Mouse (Mus musculus) limb, embryonic 12.5 days (tissue): ENCODE data around the gene Timeless. TPM values are rescaled to one million over a fixed set of nuclear protein-coding genes. Genes with fewer than 3 reads are reported as not detected.
A peak's percentile ranks its signal among the peaks of the same experiment; 100 is the strongest.
"Not testable (repeated sequence)": the region's sequence is repeated elsewhere in the genome, so short reads cannot be mapped to it uniquely, and the experiment has no call there.

ENCODE experiments used
- ATAC-seq: fragments of 200-750 bp; cut with Nextera tagmentation; 2 replicates; pipeline ENCODE4 v1.8.0; 2017; ENCODE audit warnings: low read depth, moderate TSS enrichment; ENCODE audit not compliant: insufficient number of reproducible peaks, insufficient read depth, low FRiP score, low TSS enrichment
- H3K27ac ChIP-seq: fragments of 300-500 bp; sonication (generic); 2 replicates; pipeline ENCODE4 v1.5.1; 2016; ENCODE audit warnings: mild to moderate bottlenecking, moderate library complexity
- H3K27me3 ChIP-seq: fragments of 300-500 bp; sonication (generic); 2 replicates; pipeline ENCODE4 v1.6.1; 2016; ENCODE audit warnings: mild to moderate bottlenecking, moderate library complexity
- H3K36me3 ChIP-seq: fragments of 300-500 bp; sonication (generic); 2 replicates; pipeline ENCODE4 v1.6.1; 2016; ENCODE audit warnings: mild to moderate bottlenecking, moderate library complexity
- H3K4me1 ChIP-seq: fragments of 300-500 bp; sonication (generic); replicated peaks from 2 replicates; pipeline ENCODE4 v1.6.1; 2016
- H3K4me2 ChIP-seq: fragments of 300-500 bp; sonication (generic); 2 replicates; pipeline ENCODE4 v1.6.1; 2016; ENCODE audit warnings: mild to moderate bottlenecking, moderate library complexity
- H3K4me3 ChIP-seq: fragments of 300-500 bp; sonication (generic); replicated peaks from 2 replicates; pipeline ENCODE4 v1.5.1; 2016; ENCODE audit warnings: mild to moderate bottlenecking
- H3K9ac ChIP-seq: fragments of 300-500 bp; sonication (generic); replicated peaks from 2 replicates; pipeline ENCODE4 v1.6.1; 2016; ENCODE audit warnings: mild to moderate bottlenecking, moderate library complexity
- H3K9me3 ChIP-seq: fragments of 300-500 bp; sonication (generic); 2 replicates; pipeline ENCODE4 v1.6.1; 2016; ENCODE audit warnings: mild to moderate bottlenecking, moderate library complexity
- WGBS: fragments of 180-500 bp; shearing (Covaris S2); methylation state at CpG from one replicate; pipeline ENCODE4 v1.1.7; 2016; 5-methylcytosine and 5-hydroxymethylcytosine counted together
- polyA plus RNA-seq: library from polyadenylated mRNA; unstranded; fragments of >200 nt; fragmentation: Nextera tagmentation; extraction: Ambion mirVana; gene quantifications from 2 replicates; pipeline ENCODE4 v1.2.1, GENCODE M21; 2016

The Timeless gene
- polyA plus RNA-seq, 1 experiment from 2014 or later: 108 TPM

DNA sequence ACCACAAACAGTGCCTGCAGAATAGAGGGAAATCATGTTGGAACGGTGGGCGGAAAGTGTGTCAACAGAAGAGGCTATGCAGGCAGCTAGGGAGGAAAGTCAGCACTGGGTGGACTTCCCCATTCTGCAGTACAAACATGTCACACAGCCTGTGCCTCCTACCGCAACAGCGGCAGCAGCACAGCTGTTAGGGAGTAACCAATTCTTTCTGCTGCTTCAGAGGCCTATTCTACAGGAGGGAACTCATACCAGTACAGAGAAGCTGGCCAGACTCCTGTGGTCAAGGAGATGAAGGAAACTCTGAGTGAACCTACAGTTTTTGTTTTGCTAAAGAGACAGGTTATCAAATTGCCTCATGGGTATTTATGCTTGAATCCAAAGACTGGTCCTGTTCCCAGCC is 27.1 kb downstream of the Timeless start:
- Histone ChIP-seq H3K4me2 (no peak overlapping the region), H3K27me3 (no peaks in the 10 kb centered on the region), H3K9me3 (no peaks in the 10 kb centered on the region), H3K4me1 (no peaks in the 10 kb centered on the region), H3K4me3 (no peak overlapping the region), H3K9ac (no peak overlapping the region), H3K27ac (no peak overlapping the region), H3K36me3 (peaks cover 5% of the 10 kb centered on the region; the same call in 1 of the 2 replicates)
- no peak for ATAC-seq
- WGBS: 83% methylated on average over 4 of the region's 4 CpGs

GRCm38 (mm10) chr10:128259946-128260345 is 28.1 kb downstream of the Timeless start:
- Histone ChIP-seq H3K9me3 (no peaks in the 10 kb centered on the region), H3K9ac (no peak overlapping the region), H3K4me1 (no peaks in the 10 kb centered on the region), H3K27ac (no peak overlapping the region), H3K4me2 (no peak overlapping the region), H3K4me3 (no peak overlapping the region), H3K27me3 (no peaks in the 10 kb centered on the region), H3K36me3 (no peaks in the 10 kb centered on the region)
- 88% methylated on average over 5 of the region's 5 CpGs for WGBS
- ATAC-seq: no peak

DNA sequence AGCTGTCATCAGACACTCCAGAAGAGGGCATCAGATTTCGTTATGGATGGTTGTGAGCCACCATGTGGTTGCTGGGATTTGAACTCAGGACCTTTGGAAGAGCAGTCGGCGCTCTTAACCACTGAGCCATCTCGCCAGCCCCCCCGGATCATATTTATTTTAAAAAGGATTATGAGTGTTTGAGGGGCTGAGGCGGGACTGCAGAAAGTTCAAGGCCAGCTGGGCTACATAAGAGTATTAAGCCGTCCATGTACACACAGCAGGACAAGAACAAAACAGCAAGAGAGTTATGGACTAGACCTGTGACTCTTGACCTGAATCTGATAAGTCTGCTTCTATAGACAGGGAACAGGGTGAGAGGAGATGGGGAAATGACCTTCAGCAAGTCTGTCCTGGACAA is 28.5 kb downstream of the Timeless start:
- H3K9ac ChIP-seq, H3K27me3 ChIP-seq, ATAC-seq, H3K27ac ChIP-seq, H3K4me2 ChIP-seq, H3K4me3 ChIP-seq, H3K9me3 ChIP-seq, H3K4me1 ChIP-seq, H3K36me3 ChIP-seq: not testable (repeated sequence)
- 83% methylated on average over 7 of the region's 7 CpGs for WGBS

- H3K4me2 ChIP-seq: no peak overlapping the region
- H3K4me1 ChIP-seq: no peaks in the 10 kb centered on the region
- no peak for ATAC-seq
- H3K9me3 ChIP-seq: no peaks in the 10 kb centered on the region
- no peaks in the 10 kb centered on the region for H3K36me3 ChIP-seq
- WGBS: 81% methylated on average over 22 of the region's 22 CpGs
- no peak overlapping the region for H3K27ac ChIP-seq
- no peak overlapping the region for H3K9ac ChIP-seq
- H3K4me3 ChIP-seq: no peak overlapping the region
- H3K27me3 ChIP-seq: no peaks in the 10 kb centered on the region
These were observed 30.4 kb downstream of the Timeless start for GRCm38 (mm10) chr10:128262300-128262699.

GRCm38 (mm10) chr10:128263393-128264310 is 31.8 kb downstream of the Timeless start:
- Histone ChIP-seq H3K27me3 (no peaks in the 10 kb centered on the region), H3K4me1 (no peaks in the 10 kb centered on the region), H3K27ac (no peak overlapping the region), H3K9me3 (no peaks in the 10 kb centered on the region), H3K36me3 (no peaks in the 10 kb centered on the region), H3K4me3 (no peak overlapping the region), H3K9ac (no peak overlapping the region), H3K4me2 (no peak overlapping the region)
- ATAC-seq: no peak
- WGBS: 74% methylated on average over 6 of the region's 6 CpGs

DNA sequence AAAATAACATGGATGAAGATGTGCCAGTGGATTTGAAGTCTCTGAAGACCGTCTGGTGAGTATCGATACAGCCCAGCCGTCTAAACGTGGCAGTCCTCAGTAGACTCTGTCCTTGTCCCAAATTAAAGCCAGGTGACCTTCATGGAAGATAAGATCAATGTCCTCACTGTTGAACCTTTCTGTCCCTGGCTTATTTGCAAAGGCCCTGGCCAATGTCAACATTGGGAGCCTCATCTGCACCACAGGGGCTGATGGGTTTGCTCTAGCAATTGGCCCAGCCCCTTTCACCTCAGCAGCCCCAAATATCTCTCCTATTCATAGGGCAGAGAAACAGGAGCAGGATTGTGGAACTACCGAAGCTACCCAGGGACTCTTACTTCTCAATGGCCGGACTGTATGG is 36.5 kb downstream of the Timeless start, which contains the start of gene Apof:
TSS of gene Apof (plus strand) at position 301 of the 400 bp plus-strand sequence.
- ATAC-seq: no peak
- no peaks in the 10 kb centered on the region for H3K27me3 ChIP-seq
- 76% methylated on average over 6 of the region's 6 CpGs for WGBS
- H3K4me2 ChIP-seq: no peak within 1 kb of the TSS
- 0 out of 2 replicates have a peak, but pooled peaks cover 3% of the 10 kb centered on the region for H3K4me1 ChIP-seq
- no peak within 1 kb of the TSS for H3K4me3 ChIP-seq
- H3K36me3 ChIP-seq: no peaks in the 10 kb centered on the region
- no peak within 1 kb of the TSS for H3K9ac ChIP-seq
- no peaks in the 10 kb centered on the region for H3K9me3 ChIP-seq
- H3K27ac ChIP-seq: no peak within 1 kb of the TSS

GRCm38 (mm10) chr10:128269206-128269910 is 37.5 kb downstream of the Timeless start:
- 87% methylated on average over 16 of the region's 16 CpGs for WGBS
- H3K27ac ChIP-seq: no peak overlapping the region
- 0 out of 2 replicates have a peak, but pooled peaks cover 3% of the 10 kb centered on the region for H3K4me1 ChIP-seq
- H3K9me3 ChIP-seq: no peaks in the 10 kb centered on the region
- no peak overlapping the region for H3K4me2 ChIP-seq
- peak overlapping the region; percentile 78; the same call in 1 of the 2 replicates for H3K4me3 ChIP-seq
- ATAC-seq: no peak
- no peak overlapping the region for H3K9ac ChIP-seq
- no peaks in the 10 kb centered on the region for H3K27me3 ChIP-seq
- H3K36me3 ChIP-seq: no peaks in the 10 kb centered on the region

- Histone ChIP-seq H3K27ac (peak within 1 kb of the TSS; percentile 64; the same call in 1 of the 2 replicates), H3K36me3 (no peaks in the 10 kb centered on the region), H3K27me3 (no peaks in the 10 kb centered on the region), H3K4me2 (peak within 1 kb of the TSS; percentile 72), H3K9ac (peak within 1 kb of the TSS; percentile 77), H3K4me1 (0 out of 2 replicates have a peak, but pooled peaks cover 3% of the 10 kb centered on the region), H3K4me3 (peak within 1 kb of the TSS; percentile 78), H3K9me3 (no peaks in the 10 kb centered on the region)
- ATAC-seq: peak; percentile 97
- 1% methylated on average over 43 of the region's 43 CpGs for WGBS
These were observed 38.5 kb downstream of the Timeless start, which contains the start of gene Stat2 for GRCm38 (mm10) chr10:128270287-128270841. TSS of gene Stat2 (plus strand) at chr10:128270559.

GRCm38 (mm10) chr10:128270866-128271265 is 39.0 kb downstream of the Timeless start:
- no peaks in the 10 kb centered on the region for H3K27me3 ChIP-seq
- peak overlapping the region; percentile 78 for H3K4me3 ChIP-seq
- peak overlapping the region; percentile 77 for H3K9ac ChIP-seq
- H3K27ac ChIP-seq: peak overlapping the region; percentile 64; the same call in 1 of the 2 replicates
- H3K4me1 ChIP-seq: 0 out of 2 replicates have a peak, but pooled peaks cover 3% of the 10 kb centered on the region
- H3K9me3 ChIP-seq: no peaks in the 10 kb centered on the region
- no peak for ATAC-seq
- peak overlapping the region; percentile 72 for H3K4me2 ChIP-seq
- 42% methylated on average over 7 of the region's 7 CpGs for WGBS
- H3K36me3 ChIP-seq: no peaks in the 10 kb centered on the region

GRCm38 (mm10) chr10:128271883-128272282 is 40.0 kb downstream of the Timeless start:
- H3K4me1 ChIP-seq: 0 out of 2 replicates have a peak, but pooled peaks cover 3% of the 10 kb centered on the region
- peaks cover 5% of the 10 kb centered on the region; the same call in 1 of the 2 replicates for H3K36me3 ChIP-seq
- no peak overlapping the region for H3K27ac ChIP-seq
- no peak overlapping the region for H3K4me3 ChIP-seq
- H3K9ac ChIP-seq: no peak overlapping the region
- no peak overlapping the region for H3K4me2 ChIP-seq
- H3K27me3 ChIP-seq: no peaks in the 10 kb centered on the region
- no peak for ATAC-seq
- H3K9me3 ChIP-seq: no peaks in the 10 kb centered on the region
- 63% methylated on average over 2 of the region's 2 CpGs for WGBS
